Mouse (Mus musculus) effector memory CD4-positive, alpha-beta T cell, adult 5 months (primary cell): ENCODE data around the gene Bcan. TPM values are rescaled to one million over a fixed set of nuclear protein-coding genes. Genes with fewer than 3 reads are reported as not detected.

Experiments
- polyA plus RNA-seq: library from polyadenylated mRNA; unstranded; fragments of 100-300 nt; shearing (Covaris generic); gene quantifications from one replicate; pipeline ENCODE4 v1.2.1, GENCODE M21; 2017

Bcan gene
- not detected for polyA plus RNA-seq

GRCm38 (mm10) chr3:88000181-88000580 is at the start of gene Bcan:
Gene Bcan, minus strand, starts transcription at chr3:88000230.

GRCm38 (mm10) chr3:88042661-88043421 is 42.8 kb upstream of the Bcan start, which contains the start of gene Gpatch4:
Gene Gpatch4, plus strand, starts transcription at chr3:88043108.

GRCm38 (mm10) chr3:88027434-88028186 is 27.6 kb upstream of the Bcan start, which contains the start of gene Hapln2:
Gene Hapln2, minus strand, starts transcription at chr3:88027583.

DNA sequence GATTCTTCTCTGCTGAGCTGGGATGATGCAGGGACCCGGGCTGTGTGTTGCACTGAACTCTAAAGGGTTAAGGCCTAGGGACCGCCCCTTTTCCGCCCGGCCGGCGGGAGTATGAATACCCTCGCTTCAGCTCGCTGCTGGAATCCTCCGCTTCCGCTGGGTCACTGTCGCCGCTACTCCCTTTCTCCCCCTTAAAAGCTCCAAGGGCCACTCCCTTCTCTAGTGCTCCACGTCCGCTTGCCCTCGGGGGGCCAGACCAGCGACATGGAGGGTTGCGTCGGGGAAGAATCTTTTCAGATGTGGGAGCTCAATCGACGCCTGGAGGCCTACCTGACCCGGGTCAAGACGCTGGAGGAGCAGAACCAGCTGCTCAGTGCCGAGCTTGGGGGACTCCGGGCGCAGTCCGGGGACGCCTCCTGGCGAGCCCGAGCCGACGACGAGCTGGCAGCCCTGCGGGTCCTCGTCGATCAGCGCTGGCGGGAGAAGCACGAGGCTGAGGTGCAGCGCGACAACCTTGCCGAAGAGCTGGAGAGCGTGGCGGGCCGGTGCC is 29.0 kb downstream of the Bcan start, which contains the start of gene Nes:
Gene Nes (plus strand): TSS at position 140 of the 550 bp plus-strand sequence.

GRCm38 (mm10) chr3:87948378-87949265 is 51.4 kb downstream of the Bcan start, which contains the start of gene Crabp2:
Gene Crabp2, plus strand, starts transcription at chr3:87948666.

Other genes with a start within 250 kb of the Bcan start
- gene Ntrk1, start 205.1 kb downstream of the Bcan start, polyA plus RNA-seq, result not detected
- not detected for gene Insrr, start 203.3 kb downstream of the Bcan start, polyA plus RNA-seq
- 48.5 TPM for gene Pear1, start 175.9 kb downstream of the Bcan start, polyA plus RNA-seq
- 461 TPM for gene Sh2d2a, start 153.5 kb downstream of the Bcan start, polyA plus RNA-seq
- gene Prcc, start 114.6 kb downstream of the Bcan start, polyA plus RNA-seq, result 13.9 TPM
- 115 TPM for gene Hdgf, start 93.9 kb downstream of the Bcan start, polyA plus RNA-seq
- 123 TPM for gene Mrpl24, start 80.7 kb downstream of the Bcan start, polyA plus RNA-seq
- 31.8 TPM for gene Isg20l2, start 69.9 kb downstream of the Bcan start, polyA plus RNA-seq
- gene Rrnad1, start 69.5 kb downstream of the Bcan start, polyA plus RNA-seq, result 16.9 TPM
- not detected for gene Crabp2, start 51.6 kb downstream of the Bcan start, polyA plus RNA-seq
- not detected for gene Nes, start 29.2 kb downstream of the Bcan start, polyA plus RNA-seq
- gene Hapln2, start 27.4 kb upstream of the Bcan start, polyA plus RNA-seq, result not detected
- gene Gpatch4, start 42.9 kb upstream of the Bcan start, polyA plus RNA-seq, result 18.1 TPM
- gene Naxe, start 58.3 kb upstream of the Bcan start, polyA plus RNA-seq, result 40.9 TPM
- gene Ttc24, start 78.1 kb upstream of the Bcan start, polyA plus RNA-seq, result not detected
- gene Iqgap3, start 81.7 kb upstream of the Bcan start, polyA plus RNA-seq, result 0.67 TPM
- gene Mef2d, start 142.1 kb upstream of the Bcan start, polyA plus RNA-seq, result 208 TPM